In the genomic region with DNA sequence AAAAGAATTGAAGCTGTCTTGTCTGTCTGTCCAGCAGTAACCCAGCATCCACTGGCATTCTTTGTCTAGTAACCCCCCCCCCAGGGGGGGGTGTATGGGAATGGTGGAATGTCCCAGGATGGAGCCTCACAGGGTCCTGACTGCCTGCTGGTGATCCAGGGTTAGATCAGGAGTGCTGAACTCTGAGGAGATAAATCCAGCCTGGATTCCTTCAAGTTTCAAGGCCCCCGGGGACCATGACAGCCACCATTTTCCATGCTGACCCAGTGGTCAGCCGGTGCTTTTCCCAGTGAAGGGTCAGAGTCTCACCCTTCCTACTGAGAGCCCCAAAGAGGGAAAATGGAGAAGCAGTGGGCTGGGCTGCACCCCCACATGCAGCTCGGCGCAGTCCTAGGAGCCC, we compare ENCODE assay signal across 8 mouse cellular contexts. TPM values are rescaled to one million over a fixed set of nuclear protein-coding genes. Genes with fewer than 3 reads are reported as not detected.
DNase-seq lines count a peak whose midpoint lies in the region; ATAC-seq and TF ChIP-seq lines count a peak whose summit lies in the region.
"Had no signal": no experiment of that assay in that cellular context is flagged by ENCODE, and none has a peak within 500 bp of the region (broad histone marks: within the 10 kb centered on the region; RNA-seq: fewer than 3 reads in every experiment).

No protein-coding gene starts in this region.

- DNase-seq in heart, adult 18-20 months = no peak
- no peak for DNase-seq in liver, embryonic 11.5 days (ENCODE audit: low spot score)
- DNase-seq in liver, postnatal 0 days = no peak
- no peak for DNase-seq in thymus, postnatal 0 days (ENCODE audit: low spot score)
- DNase-seq: cerebellum, adult 8-10 months had no signal

- H3K4me3 ChIP-seq in heart, embryonic 12.5 days = no peak overlapping the region
- no peak overlapping the region for H3K4me3 ChIP-seq in liver, embryonic 11.5 days (ENCODE audit: low read depth, low read length)
- H3K4me3 ChIP-seq in liver, postnatal 0 days (ENCODE audit: low read depth, low read length) = no peak overlapping the region
- no peak overlapping the region for H3K4me3 ChIP-seq in embryonic facial prominence, embryonic 12.5 days
- no peak overlapping the region for H3K4me3 ChIP-seq in limb, embryonic 13.5 days

- no peak overlapping the region for H3K27ac ChIP-seq in heart, embryonic 12.5 days (ENCODE audit: poor library complexity, severe bottlenecking)
- no peak overlapping the region for H3K27ac ChIP-seq in liver, embryonic 11.5 days (ENCODE audit: low read depth, low read length)
- no peak overlapping the region for H3K27ac ChIP-seq in liver, postnatal 0 days (ENCODE audit: low read depth)
- H3K27ac ChIP-seq in embryonic facial prominence, embryonic 12.5 days = no peak overlapping the region
- no peak overlapping the region for H3K27ac ChIP-seq in limb, embryonic 13.5 days

- peaks cover 67% of the 10 kb centered on the region for H3K4me1 ChIP-seq in heart, embryonic 12.5 days (replicated peaks)
- peaks cover 12% of the 10 kb centered on the region for H3K4me1 ChIP-seq in liver, embryonic 11.5 days (replicated peaks; ENCODE audit: control insufficient read depth, insufficient read depth, low read length)
- H3K4me1 ChIP-seq in liver, postnatal 0 days (ENCODE audit: insufficient read depth) = peaks cover 27% of the 10 kb centered on the region
- H3K4me1 ChIP-seq in embryonic facial prominence, embryonic 12.5 days = peaks cover 64% of the 10 kb centered on the region
- H3K4me1 ChIP-seq in limb, embryonic 13.5 days = peaks cover 83% of the 10 kb centered on the region

- no peaks in the 10 kb centered on the region for H3K9me3 ChIP-seq in heart, embryonic 12.5 days (replicated peaks)
- no peaks in the 10 kb centered on the region for H3K9me3 ChIP-seq in liver, embryonic 11.5 days (ENCODE audit: control insufficient read depth, low read length)
- no peaks in the 10 kb centered on the region for H3K9me3 ChIP-seq in liver, postnatal 0 days (ENCODE audit: low read length)
- no peaks in the 10 kb centered on the region for H3K9me3 ChIP-seq in embryonic facial prominence, embryonic 12.5 days
- H3K9me3 ChIP-seq in limb, embryonic 13.5 days = no peaks in the 10 kb centered on the region

- WGBS in heart, embryonic 12.5 days = 54% methylated on average over 4 of the region's 4 CpGs
- 67% methylated on average over 4 of the region's 4 CpGs for WGBS in liver, embryonic 11.5 days
- 43% methylated on average over 4 of the region's 4 CpGs for WGBS in liver, postnatal 0 days (ENCODE audit: insufficient replicate concordance)
- 52% methylated on average over 4 of the region's 4 CpGs for WGBS in embryonic facial prominence, embryonic 12.5 days
- 61% methylated on average over 4 of the region's 4 CpGs for WGBS in limb, embryonic 13.5 days

- ATAC-seq in heart, embryonic 12.5 days (ENCODE audit: insufficient number of reproducible peaks, low FRiP score) = no peak
- ATAC-seq in liver, embryonic 11.5 days (replicated peaks; ENCODE audit: low FRiP score) = no peak
- ATAC-seq in liver, postnatal 0 days = no peak
- ATAC-seq in embryonic facial prominence, embryonic 12.5 days (ENCODE audit: insufficient number of reproducible peaks, insufficient read depth, low FRiP score, low TSS enrichment) = no peak
- no peak for ATAC-seq in limb, embryonic 13.5 days (ENCODE audit: low FRiP score, low read depth)

- no peak for TF ChIP-seq EP300 in liver, postnatal 0 days (IDR thresholded peaks at IDR 0.05; ENCODE audit: low read depth)

- peaks cover 4% of the 10 kb centered on the region for H3K27me3 ChIP-seq in heart, embryonic 12.5 days (replicated peaks)
- H3K27me3 ChIP-seq in liver, embryonic 11.5 days (replicated peaks; ENCODE audit: control insufficient read depth, insufficient read depth, low read length) = peaks cover 31% of the 10 kb centered on the region
- peaks cover 13% of the 10 kb centered on the region for H3K27me3 ChIP-seq in liver, postnatal 0 days (ENCODE audit: insufficient read depth, low read length)
- peaks cover 8% of the 10 kb centered on the region for H3K27me3 ChIP-seq in embryonic facial prominence, embryonic 12.5 days
- H3K27me3 ChIP-seq in limb, embryonic 13.5 days = peaks cover 55% of the 10 kb centered on the region

- H3K4me2 ChIP-seq in heart, embryonic 12.5 days = peak overlapping the region; percentile 74
- H3K4me2 ChIP-seq in liver, embryonic 11.5 days = peak overlapping the region; percentile 73
- no peak overlapping the region; the same call in 1 of the 2 replicates for H3K4me2 ChIP-seq in liver, postnatal 0 days (ENCODE audit: low read depth, low read length)
- H3K4me2 ChIP-seq in embryonic facial prominence, embryonic 12.5 days (replicated peaks) = peak overlapping the region; percentile 69; the same call in 1 of the 2 replicates
- H3K4me2 ChIP-seq in limb, embryonic 13.5 days (replicated peaks) = peak overlapping the region; percentile 75

- TF ChIP-seq CTCF in liver, postnatal 0 days (IDR thresholded peaks at IDR 0.05; ENCODE audit: low read depth) = no peak

- H3K36me3 ChIP-seq in heart, embryonic 12.5 days = peaks cover 31% of the 10 kb centered on the region
- H3K36me3 ChIP-seq in liver, embryonic 11.5 days (ENCODE audit: control insufficient read depth, insufficient read depth, low read length) = no peaks in the 10 kb centered on the region
- no peaks in the 10 kb centered on the region for H3K36me3 ChIP-seq in liver, postnatal 0 days (replicated peaks; ENCODE audit: insufficient read depth, low read length)
- H3K36me3 ChIP-seq in embryonic facial prominence, embryonic 12.5 days = peaks cover 19% of the 10 kb centered on the region; the same call in 1 of the 2 replicates
- H3K36me3 ChIP-seq in limb, embryonic 13.5 days = peaks cover 46% of the 10 kb centered on the region

- H3K9ac ChIP-seq in heart, embryonic 12.5 days = peak overlapping the region; percentile 67
- no peak overlapping the region for H3K9ac ChIP-seq in liver, embryonic 11.5 days (ENCODE audit: low read depth, low read length)
- H3K9ac ChIP-seq in liver, postnatal 0 days (replicated peaks) = no peak overlapping the region
- H3K9ac ChIP-seq in embryonic facial prominence, embryonic 12.5 days = no peak overlapping the region; the same call in 1 of the 2 replicates
- peak overlapping the region; percentile 2; the same call in 1 of the 2 replicates for H3K9ac ChIP-seq in limb, embryonic 13.5 days

RNA-seq across cellular contexts. Expression of a gene that starts 9.8 kb away (rescaled TPM):
- polyA plus RNA-seq in heart, embryonic 12.5 days (2016; fragmentation: Nextera tagmentation; extraction: Ambion mirVana) = 3,437 and 3,612 TPM in 2 replicates
- total RNA-seq in heart, adult 18-20 months (2021) = over 10,000 TPM; 10,039 to 12,689 TPM
- 2.1 and 6.8 TPM in 2 replicates for polyA plus RNA-seq in liver, embryonic 11.5 days (2014; fragmentation: Nextera tagmentation; extraction: Ambion mirVana)
- 0.52 and 2.0 TPM in 2 replicates for polyA plus RNA-seq in liver, postnatal 0 days (2015; fragmentation: Nextera tagmentation; extraction: Ambion mirVana)
- polyA plus RNA-seq in embryonic facial prominence, embryonic 12.5 days (2016; fragmentation: Nextera tagmentation; extraction: Ambion mirVana) = 1.9 and 2.4 TPM in 2 replicates
- 3.5 and 4.8 TPM in 2 replicates for polyA plus RNA-seq in limb, embryonic 13.5 days (2015; fragmentation: Nextera tagmentation; extraction: Ambion mirVana)
- 0.94 and 1.4 TPM in 2 replicates for polyA plus RNA-seq in thymus, postnatal 0 days (2015; fragmentation: Nextera tagmentation; extraction: Ambion mirVana)

RNA-seq across cellular contexts. Expression of a gene that starts 15.1 kb away (rescaled TPM):
- polyA plus RNA-seq in heart, embryonic 12.5 days (2016; fragmentation: Nextera tagmentation; extraction: Ambion mirVana) = 45.8 and 46.1 TPM in 2 replicates
- total RNA-seq in heart, adult 18-20 months (2021) = 1 to 10 TPM; 4.6 to 6.3 TPM
- 11.0 and 11.7 TPM in 2 replicates for polyA plus RNA-seq in liver, embryonic 11.5 days (2014; fragmentation: Nextera tagmentation; extraction: Ambion mirVana)
- 5.2 and 5.3 TPM in 2 replicates for polyA plus RNA-seq in liver, postnatal 0 days (2015; fragmentation: Nextera tagmentation; extraction: Ambion mirVana)
- 115 and 117 TPM in 2 replicates for polyA plus RNA-seq in embryonic facial prominence, embryonic 12.5 days (2016; fragmentation: Nextera tagmentation; extraction: Ambion mirVana)
- polyA plus RNA-seq in limb, embryonic 13.5 days (2015; fragmentation: Nextera tagmentation; extraction: Ambion mirVana) = 91.1 and 97.7 TPM in 2 replicates
- polyA plus RNA-seq in thymus, postnatal 0 days (2015; fragmentation: Nextera tagmentation; extraction: Ambion mirVana) = 2.6 and 2.9 TPM in 2 replicates

Comparison
In these comparisons a context has a peak if more than half of its experiments do, and no peak if none do; other contexts are left out.
1. H3K9ac ChIP-seq: peak in heart, embryonic 12.5 days (single experiment) and limb, embryonic 13.5 days (single experiment); none in liver, embryonic 11.5 days (single experiment), liver, postnatal 0 days (single experiment) and embryonic facial prominence, embryonic 12.5 days (single experiment).
2. RNA of a gene that starts 9.8 kb away (polyA plus RNA-seq): 3,437 to 3,612 TPM in heart, embryonic 12.5 days; 2.1 to 6.8 TPM in liver, embryonic 11.5 days, 3.5 to 4.8 TPM in limb, embryonic 13.5 days, 1.9 to 2.4 TPM in embryonic facial prominence, embryonic 12.5 days, 0.94 to 1.4 TPM in thymus, postnatal 0 days and 0.52 to 2.0 TPM in liver, postnatal 0 days; every median in the first group is over 100 times any median in the second.